Mouse (Mus musculus) gastrocnemius, adult 18-20 months (tissue): ENCODE measurements around the gene Gm4297. TPM values are rescaled to one million over a fixed set of nuclear protein-coding genes. Genes with fewer than 3 reads are reported as not detected.
"Not testable (repeated sequence)": the region's sequence is repeated elsewhere in the genome, so short reads cannot be mapped to it uniquely, and the experiment has no call there.

Source experiments
- DNase-seq: peaks from one replicate; pipeline ENCODE4 v3.0.0; 2021; ENCODE audit warnings: low spot score
- long read RNA-seq, 2 experiments: library from polyadenylated mRNA; stranded (forward); transcript quantifications; one replicate each; pipeline ENCODE4 v2.0.0; 2021
- microRNA-seq: library from miRNA; unstranded; fragments of <30 nt; microRNA quantifications from one replicate; pipeline ENCODE4 v1.2.0, GENCODE M21; 2021
- total RNA-seq, 2 experiments: library from RNA; stranded (reverse); gene quantifications; 2 replicates each; pipeline ENCODE4 v1.2.3; 2021

Gene Gm4297
- total RNA-seq, result not detected
- long read RNA-seq, experiment 1, result 0 reads
- long read RNA-seq, experiment 2, result 0 reads

DNA sequence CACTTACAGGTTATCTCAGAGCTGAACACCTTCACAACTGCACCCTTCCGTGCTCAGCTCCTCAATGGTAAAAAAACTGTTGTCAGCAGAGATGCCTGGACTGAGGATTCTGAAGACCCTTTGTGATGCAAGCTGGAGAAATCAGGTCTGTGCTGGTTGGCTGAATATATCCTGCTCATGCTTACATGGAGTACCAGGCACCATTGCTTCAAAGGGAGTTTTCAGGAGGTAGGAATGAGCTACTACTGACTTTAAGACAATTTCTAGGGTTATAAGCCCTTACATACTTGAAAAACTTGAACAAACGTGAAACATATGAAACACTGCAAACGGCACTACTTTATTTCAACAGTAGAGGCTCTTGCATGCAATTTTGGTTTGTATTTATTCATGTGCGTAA lies at the start of gene Gm4297:
TSS of gene Gm4297 (minus strand) at position 101 of the 400 bp plus-strand sequence.
- DNase-seq, result not testable (repeated sequence)

Small RNA genes within 50 kb of the gene (microRNA-seq; reads per million reads assigned to microRNA genes)
- gene Gm27839, result not detected
- gene Gm27910, result not detected

Other genes with a start within 250 kb of the Gm4297 start
- not detected for gene Gm5934, start 74.1 kb downstream of the Gm4297 start, total RNA-seq
- gene Gm5935, start 200.3 kb upstream of the Gm4297 start, total RNA-seq, result not detected